Mouse (Mus musculus): ENCODE measurements at regions not wholly inside any gene's neighbourhood (a gene's known extent, or its start where the extent isn't known, plus 50 kb on each side); places are given as distances from the start of the nearest gene placed in this dataset.

DNA sequence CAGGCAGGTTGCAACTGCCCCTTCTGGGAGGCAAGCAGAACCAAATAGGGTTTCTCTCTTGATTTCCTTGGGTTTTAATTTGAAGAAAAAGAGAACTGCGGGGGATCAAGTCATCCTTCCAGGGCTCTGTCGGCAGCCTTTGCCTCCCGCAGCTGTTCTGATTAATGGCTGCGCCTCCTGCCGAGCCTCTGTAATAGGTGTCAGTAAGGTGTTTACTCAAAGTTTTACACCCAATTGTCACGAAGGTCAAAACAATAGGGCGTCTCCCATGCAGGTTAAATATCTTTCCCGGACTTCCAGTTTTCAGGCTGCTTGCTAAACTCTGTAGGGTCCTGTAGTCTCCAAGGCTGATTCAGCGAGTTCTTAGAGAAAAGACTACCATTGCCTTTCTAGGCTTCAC, 326.0 kb downstream of the Tmem182 start:
- DNase-seq (ENCODE audit: low read depth in 3 of 3, low spot score in 3 of 3): no peak

DNA sequence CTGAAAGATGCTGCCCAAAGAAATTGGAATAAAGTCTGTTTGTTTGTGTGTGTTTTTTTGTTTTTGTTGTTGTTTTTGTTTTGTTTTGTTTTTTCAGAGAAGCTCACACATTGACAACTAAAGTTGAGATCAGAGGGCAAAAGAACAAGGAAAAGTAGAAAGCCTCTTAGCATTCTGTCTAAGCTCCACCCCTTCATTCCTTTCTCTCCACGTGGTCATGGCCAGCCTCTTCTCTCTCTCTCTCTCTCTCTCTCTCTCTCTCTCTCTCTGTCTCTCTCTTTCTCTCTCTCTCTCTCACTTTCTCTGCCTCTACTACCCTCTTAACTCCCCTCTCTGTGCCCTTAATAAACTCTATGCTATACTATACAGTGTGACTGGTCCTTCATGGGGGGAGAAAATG, 327.7 kb downstream of the Tmem182 start:
- Histone ChIP-seq H3K27ac (no peak overlapping the region), H3K9ac (replicated peaks) (no peak overlapping the region), H3K9me3 (ENCODE audit: control insufficient read depth, low read length) (no peaks in the 10 kb centered on the region), H3K27me3 (ENCODE audit: control insufficient read depth, insufficient read depth, low read length) (no peaks in the 10 kb centered on the region), H3K4me3 (ENCODE audit: insufficient read depth in 1 of 2, low read depth in 2 of 2, low read length in 2 of 2) (no peak overlapping the region), H3K36me3 (replicated peaks; ENCODE audit: control insufficient read depth, insufficient read depth, low read depth) (no peaks in the 10 kb centered on the region), H3K4me2 (ENCODE audit: low read depth) (no peak overlapping the region), H3K4me1 (replicated peaks; ENCODE audit: control insufficient read depth in 2 of 2, insufficient read depth in 2 of 2, low read length in 1 of 2) (no peaks in the 10 kb centered on the region)
- DNase-seq (ENCODE audit: low read depth in 3 of 3, low spot score in 3 of 3): no peak
- no peak for TF ChIP-seq CTCF (IDR thresholded peaks at IDR 0.05; ENCODE audit: low read depth)
- no peak for TF ChIP-seq EP300 (IDR thresholded peaks at IDR 0.05; ENCODE audit: low read depth)
- whole genome bisulfite sequencing (ENCODE audit: insufficient replicate concordance): 18% methylated on average over 1 of the region's 1 CpGs
- ATAC-seq (ENCODE audit: insufficient read depth): no peak

More for the DNA sequence above, 326.0 kb downstream of the Tmem182 start:
- Histone ChIP-seq H3K36me3 (replicated peaks; ENCODE audit: control insufficient read depth, insufficient read depth, low read depth) (no peaks in the 10 kb centered on the region), H3K9ac (replicated peaks) (no peak overlapping the region), H3K4me1 (replicated peaks; ENCODE audit: control insufficient read depth in 2 of 2, insufficient read depth in 2 of 2, low read length in 1 of 2) (no peaks in the 10 kb centered on the region), H3K4me2 (ENCODE audit: low read depth) (no peak overlapping the region), H3K27me3 (ENCODE audit: control insufficient read depth, insufficient read depth, low read length) (no peaks in the 10 kb centered on the region), H3K27ac (no peak overlapping the region), H3K4me3 (ENCODE audit: insufficient read depth in 1 of 2, low read depth in 2 of 2, low read length in 2 of 2) (no peak overlapping the region), H3K9me3 (ENCODE audit: control insufficient read depth, low read length) (no peaks in the 10 kb centered on the region)
- no peak for TF ChIP-seq EP300 (IDR thresholded peaks at IDR 0.05; ENCODE audit: low read depth)
- ATAC-seq (ENCODE audit: insufficient read depth): no peak
- WGBS (ENCODE audit: insufficient replicate concordance): 6% methylated on average over 9 of the region's 9 CpGs

DNA sequence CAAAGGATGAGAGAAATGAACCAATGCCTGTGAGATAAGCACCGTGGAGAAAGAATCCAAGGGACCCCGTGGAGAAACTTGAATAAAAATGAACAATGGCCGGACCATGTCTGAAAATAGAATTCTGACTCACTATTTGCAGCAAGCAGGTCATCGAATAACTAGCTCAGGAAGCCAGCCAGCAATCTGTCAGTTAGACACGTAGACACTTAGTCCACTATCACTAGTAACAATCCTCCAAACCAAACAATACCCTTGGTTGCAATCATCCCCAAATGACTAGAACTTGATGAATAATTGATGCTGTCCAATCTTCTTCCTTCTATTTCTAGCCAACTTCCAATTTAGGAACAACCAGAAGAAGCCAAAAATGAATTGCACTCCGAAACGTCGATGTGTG, 328.5 kb downstream of the Tmem182 start:
- Histone ChIP-seq H3K9ac (replicated peaks) (no peak overlapping the region), H3K4me3 (ENCODE audit: insufficient read depth in 1 of 2, low read depth in 2 of 2, low read length in 2 of 2) (no peak overlapping the region), H3K36me3 (replicated peaks; ENCODE audit: control insufficient read depth, insufficient read depth, low read depth) (no peaks in the 10 kb centered on the region), H3K9me3 (ENCODE audit: control insufficient read depth, low read length) (no peaks in the 10 kb centered on the region), H3K27me3 (ENCODE audit: control insufficient read depth, insufficient read depth, low read length) (no peaks in the 10 kb centered on the region), H3K4me1 (replicated peaks; ENCODE audit: control insufficient read depth in 2 of 2, insufficient read depth in 2 of 2, low read length in 1 of 2) (no peaks in the 10 kb centered on the region), H3K27ac (no peak overlapping the region), H3K4me2 (ENCODE audit: low read depth) (no peak overlapping the region)
- WGBS (ENCODE audit: insufficient replicate concordance): 55% methylated on average over 8 of the region's 8 CpGs
- no peak for DNase-seq (ENCODE audit: low read depth in 3 of 3, low spot score in 3 of 3)
- no peak for ATAC-seq (ENCODE audit: insufficient read depth)
- TF ChIP-seq EP300 (IDR thresholded peaks at IDR 0.05; ENCODE audit: low read depth) (no peak), CTCF (IDR thresholded peaks at IDR 0.05; ENCODE audit: low read depth) (no peak)

GRCm38 (mm10) chr1:41139725-41140124, 334.3 kb downstream of the Tmem182 start:
- no peak for DNase-seq (ENCODE audit: low read depth in 3 of 3, low spot score in 3 of 3)
- no peak overlapping the region for H3K4me2 ChIP-seq (ENCODE audit: low read depth)
- no peak overlapping the region for H3K27ac ChIP-seq
- no peaks in the 10 kb centered on the region for H3K27me3 ChIP-seq (ENCODE audit: control insufficient read depth, insufficient read depth, low read length)
- no peaks in the 10 kb centered on the region for H3K4me1 ChIP-seq (replicated peaks; ENCODE audit: control insufficient read depth in 2 of 2, insufficient read depth in 2 of 2, low read length in 1 of 2)
- no peak for ATAC-seq (ENCODE audit: insufficient read depth)
- H3K4me3 ChIP-seq (ENCODE audit: insufficient read depth in 1 of 2, low read depth in 2 of 2, low read length in 2 of 2): no peak overlapping the region
- H3K9me3 ChIP-seq (ENCODE audit: control insufficient read depth, low read length): no peaks in the 10 kb centered on the region
- TF ChIP-seq EP300 (IDR thresholded peaks at IDR 0.05; ENCODE audit: low read depth): no peak
- TF ChIP-seq CTCF (IDR thresholded peaks at IDR 0.05; ENCODE audit: low read depth): no peak
- 62% methylated on average over 2 of the region's 2 CpGs for WGBS (ENCODE audit: insufficient replicate concordance)
- no peak overlapping the region for H3K9ac ChIP-seq (replicated peaks)
- no peaks in the 10 kb centered on the region for H3K36me3 ChIP-seq (replicated peaks; ENCODE audit: control insufficient read depth, insufficient read depth, low read depth)

- DNase-seq (ENCODE audit: low read depth in 3 of 3, low spot score in 3 of 3) (no peak), ATAC-seq (ENCODE audit: insufficient read depth) (no peak)
- TF ChIP-seq CTCF (IDR thresholded peaks at IDR 0.05; ENCODE audit: low read depth) (no peak), EP300 (IDR thresholded peaks at IDR 0.05; ENCODE audit: low read depth) (no peak)
These were observed 335.1 kb downstream of the Tmem182 start for GRCm38 (mm10) chr1:41140542-41140941.

More at GRCm38 (mm10) chr1:41140542-41140941, 335.1 kb downstream of the Tmem182 start:
- Histone ChIP-seq H3K27me3 (ENCODE audit: control insufficient read depth, insufficient read depth, low read length) (no peaks in the 10 kb centered on the region), H3K4me1 (replicated peaks; ENCODE audit: control insufficient read depth in 2 of 2, insufficient read depth in 2 of 2, low read length in 1 of 2) (no peaks in the 10 kb centered on the region), H3K9ac (replicated peaks) (no peak overlapping the region), H3K9me3 (ENCODE audit: control insufficient read depth, low read length) (no peaks in the 10 kb centered on the region), H3K27ac (no peak overlapping the region), H3K4me2 (ENCODE audit: low read depth) (no peak overlapping the region), H3K4me3 (ENCODE audit: insufficient read depth in 1 of 2, low read depth in 2 of 2, low read length in 2 of 2) (no peak overlapping the region), H3K36me3 (replicated peaks; ENCODE audit: control insufficient read depth, insufficient read depth, low read depth) (no peaks in the 10 kb centered on the region)
- 50% methylated on average over 1 of the region's 1 CpGs for WGBS (ENCODE audit: insufficient replicate concordance)
